Mouse (Mus musculus): ENCODE results near the gene Vps33a.

- TF ChIP-seq CTCF (conservative IDR thresholded peaks at IDR 0.05; ENCODE audit: low read length) (no peak), POU5F1 (IDR thresholded peaks at IDR 0.05; ENCODE audit: borderline replicate concordance, low read length) (no peak), NANOG (IDR thresholded peaks at IDR 0.05; ENCODE audit: borderline replicate concordance, low read length) (no peak)
These were observed 42.8 kb downstream of the Vps33a start for GRCm38 (mm10) chr5:123530056-123530455.
